Mouse (Mus musculus) kidney, adult 18-20 months (tissue): Measurements from ENCODE around the gene Erf.

ENCODE experiments used
- DNase-seq: peaks from one replicate; pipeline ENCODE4 v3.0.0; 2021

Gene Erf

GRCm38 (mm10) chr7:25250141-25250972 is at the start of gene Erf:
Erf (minus strand) TSS chr7:25250761.
- DNase-seq: peak; percentile 96

- DNase-seq: peak; percentile 78
These were observed 47.1 kb upstream of the Erf start, which contains the start of gene Pafah1b3 for GRCm38 (mm10) chr7:25297454-25298325. Pafah1b3 (minus strand) TSS chr7:25297986.

- DNase-seq: no peak
These were observed 46.4 kb upstream of the Erf start for GRCm38 (mm10) chr7:25296945-25297453.

- no peak for DNase-seq
These were observed 44.6 kb upstream of the Erf start for GRCm38 (mm10) chr7:25294960-25295722.

- no peak for DNase-seq
These were observed 43.9 kb upstream of the Erf start for GRCm38 (mm10) chr7:25294495-25294894.

- DNase-seq: no peak
These were observed 42.7 kb upstream of the Erf start for GRCm38 (mm10) chr7:25293191-25293739.

GRCm38 (mm10) chr7:25292107-25292506 is 41.5 kb upstream of the Erf start:
- DNase-seq: no peak

- DNase-seq: peak; percentile 76
These were observed 40.4 kb upstream of the Erf start for GRCm38 (mm10) chr7:25290911-25291310.

- DNase-seq: no peak
These were observed 39.9 kb upstream of the Erf start for GRCm38 (mm10) chr7:25290463-25290862.

GRCm38 (mm10) chr7:25289925-25290324 is 39.4 kb upstream of the Erf start:
- DNase-seq: no peak

- DNase-seq: no peak
These were observed 38.2 kb upstream of the Erf start for GRCm38 (mm10) chr7:25288721-25289120.

GRCm38 (mm10) chr7:25288011-25288410 is 37.5 kb upstream of the Erf start:
- DNase-seq: no peak

- DNase-seq: no peak
These were observed 36.4 kb upstream of the Erf start for GRCm38 (mm10) chr7:25286989-25287388.

GRCm38 (mm10) chr7:25285511-25286238 is 35.1 kb upstream of the Erf start:
- no peak for DNase-seq

- no peak for DNase-seq
These were observed 34.2 kb upstream of the Erf start for GRCm38 (mm10) chr7:25284766-25285165.

- no peak for DNase-seq
These were observed 33.6 kb upstream of the Erf start for GRCm38 (mm10) chr7:25284171-25284570.

- DNase-seq: no peak
These were observed 33.1 kb upstream of the Erf start for GRCm38 (mm10) chr7:25283637-25284036.

GRCm38 (mm10) chr7:25282731-25283211 is 32.2 kb upstream of the Erf start:
- peak; percentile 61 for DNase-seq

GRCm38 (mm10) chr7:25281734-25282601 is 31.4 kb upstream of the Erf start:
- DNase-seq: peak; percentile 97

GRCm38 (mm10) chr7:25281166-25281733 is 30.7 kb upstream of the Erf start:
- no peak for DNase-seq
